ENCODE assay signal across 15 mouse cellular contexts in the genomic region with DNA sequence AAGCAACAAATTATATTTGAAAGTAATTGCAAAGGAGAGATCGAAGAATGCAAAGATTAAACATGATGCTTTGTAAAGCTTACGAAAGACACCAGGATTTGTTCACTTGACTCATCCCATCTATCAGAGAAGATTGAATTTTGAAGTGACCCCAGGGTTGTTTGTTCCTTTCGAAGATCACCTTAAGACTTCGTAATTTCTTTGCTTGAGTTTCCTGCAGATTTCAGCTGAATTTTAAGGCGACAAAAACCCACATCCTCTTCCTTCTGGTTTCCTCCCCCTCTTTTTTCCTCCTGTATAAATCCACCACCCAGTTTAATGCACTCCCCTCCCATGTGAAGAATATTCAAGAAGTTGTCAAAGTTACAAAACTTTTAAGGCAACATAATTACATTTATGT.
"Had no signal": no experiment of that assay in that cellular context is flagged by ENCODE, and none has a peak within 500 bp of the region (broad histone marks: within the 10 kb centered on the region; RNA-seq: fewer than 3 reads in every experiment).

No protein-coding gene starts in this region.

- H3K36me3 ChIP-seq: limb, embryonic 12.5 days; midbrain, embryonic 13.5 days; neural tube, embryonic 12.5 days had no signal

- H3K4me1 ChIP-seq: limb, embryonic 12.5 days; midbrain, embryonic 13.5 days; neural tube, embryonic 12.5 days had no signal

- H3K9me3 ChIP-seq: limb, embryonic 12.5 days; midbrain, embryonic 13.5 days; neural tube, embryonic 12.5 days had no signal

- H3K27me3 ChIP-seq: limb, embryonic 12.5 days; midbrain, embryonic 13.5 days; neural tube, embryonic 12.5 days had no signal

- H3K4me2 ChIP-seq: limb, embryonic 12.5 days; midbrain, embryonic 13.5 days; neural tube, embryonic 12.5 days had no signal

- DNase-seq: kidney, adult 9 months; kidney, postnatal 4 days; liver; lung, adult 2 months; lung, postnatal 36 days; spleen, adult 18-20 months had no signal

- H3K4me3 ChIP-seq: layer of hippocampus, adult 2 months; limb, embryonic 12.5 days; midbrain, embryonic 13.5 days; myocyte; neural tube, embryonic 12.5 days had no signal

- ATAC-seq: intestine, postnatal 0 days; lung, postnatal 0 days; midbrain, embryonic 13.5 days had no signal

- H3K27ac ChIP-seq: kidney, postnatal 0 days; layer of hippocampus, adult 2 months; limb, embryonic 12.5 days; liver, embryonic 14.5 days; midbrain, embryonic 13.5 days; neural tube, embryonic 12.5 days had no signal

- H3K9ac ChIP-seq: limb, embryonic 12.5 days; liver, embryonic 14.5 days; midbrain, embryonic 13.5 days; neural tube, embryonic 12.5 days had no signal
